Mouse (Mus musculus): ENCODE measurements around the gene Nelfb. TPM values are rescaled to one million over a fixed set of nuclear protein-coding genes. Genes with fewer than 3 reads are reported as not detected.

Gene Nelfb
- polyA plus RNA-seq, 2 experiments from 2014 or later, result 41.1 to 49.1 TPM

- no peak for ATAC-seq
These were observed 18.3 kb upstream of the Nelfb start for GRCm38 (mm10) chr2:25229582-25229981.

GRCm38 (mm10) chr2:25228995-25229530 lies 17.8 kb upstream of the Nelfb start:
- no peak for ATAC-seq

GRCm38 (mm10) chr2:25228431-25228889 lies 17.2 kb upstream of the Nelfb start:
- ATAC-seq, result peak; percentile 41

GRCm38 (mm10) chr2:25227406-25227805 lies 16.1 kb upstream of the Nelfb start:
- no peak for ATAC-seq

- ATAC-seq, result no peak
These were observed 15.6 kb upstream of the Nelfb start for GRCm38 (mm10) chr2:25226864-25227263.

- no peak for ATAC-seq
These were observed 14.6 kb upstream of the Nelfb start for GRCm38 (mm10) chr2:25225811-25226379.

GRCm38 (mm10) chr2:25224766-25225752 lies 13.8 kb upstream of the Nelfb start:
- ATAC-seq, result peak; percentile 87

- ATAC-seq, result no peak
These were observed 13.1 kb upstream of the Nelfb start, which contains the start of gene Tubb4b for GRCm38 (mm10) chr2:25224492-25224765. Gene Tubb4b (minus strand): TSS chr2:25224702.

- peak; percentile 6 for ATAC-seq
These were observed 12.6 kb upstream of the Nelfb start for GRCm38 (mm10) chr2:25223681-25224491.

GRCm38 (mm10) chr2:25221331-25221772 lies 10.1 kb upstream of the Nelfb start:
- ATAC-seq, result no peak

- no peak for ATAC-seq
These were observed 7.2 kb upstream of the Nelfb start, which contains the start of gene Fam166a for GRCm38 (mm10) chr2:25218445-25218844. Gene Fam166a (plus strand): TSS chr2:25218745.

GRCm38 (mm10) chr2:25217666-25218065 lies 6.4 kb upstream of the Nelfb start:
- ATAC-seq, result no peak

GRCm38 (mm10) chr2:25214444-25214843 lies 3.2 kb upstream of the Nelfb start, which contains the start of gene Stpg3:
Gene Stpg3 (minus strand): TSS chr2:25214637.
- ATAC-seq, result no peak

- no peak for ATAC-seq
These were observed 2.1 kb upstream of the Nelfb start for GRCm38 (mm10) chr2:25213266-25213865.

GRCm38 (mm10) chr2:25210686-25211085 lies 603 bp downstream of the Nelfb start:
- ATAC-seq, result no peak

GRCm38 (mm10) chr2:25207593-25207992 lies 3.7 kb downstream of the Nelfb start:
- ATAC-seq, result no peak

- no peak for ATAC-seq
These were observed 7.6 kb downstream of the Nelfb start for GRCm38 (mm10) chr2:25203631-25204214.

- no peak for ATAC-seq
These were observed 10.7 kb downstream of the Nelfb start for GRCm38 (mm10) chr2:25200631-25201030.

- no peak for ATAC-seq
These were observed 13.3 kb downstream of the Nelfb start for GRCm38 (mm10) chr2:25197946-25198345.

- ATAC-seq, result no peak
These were observed 14.1 kb downstream of the Nelfb start for GRCm38 (mm10) chr2:25197191-25197590.

- ATAC-seq, result peak; percentile 60
These were observed 14.9 kb downstream of the Nelfb start, which contains the start of gene Tor4a for GRCm38 (mm10) chr2:25196172-25196954. Gene Tor4a (minus strand): TSS chr2:25196886.
